Mouse (Mus musculus): ENCODE measurements around the gene Colgalt2. TPM values are rescaled to one million over a fixed set of nuclear protein-coding genes. Genes with fewer than 3 reads are reported as not detected.

The Colgalt2 gene
- polyA plus RNA-seq, 1 experiment from 2014 or later, result 1.3 TPM

- no peaks in the 10 kb centered on the region for H3K4me1 ChIP-seq (ENCODE audit: control insufficient read depth, insufficient read depth, low read length)
- no peak overlapping the region for H3K27ac ChIP-seq (ENCODE audit: low read depth, low read length)
- no peak overlapping the region for H3K4me3 ChIP-seq (ENCODE audit: low read length)
- H3K9ac ChIP-seq (ENCODE audit: low read depth, low read length), result no peak overlapping the region
- 0 out of 2 replicates have a peak, but pooled peaks cover 3% of the 10 kb centered on the region for H3K9me3 ChIP-seq (ENCODE audit: control insufficient read depth, low read length)
- 97% methylated on average over 2 of the region's 2 CpGs for WGBS
- H3K36me3 ChIP-seq (ENCODE audit: control insufficient read depth, insufficient read depth, low read length), result no peaks in the 10 kb centered on the region
- H3K4me2 ChIP-seq (replicated peaks; ENCODE audit: low read depth, low read length), result no peak overlapping the region
- no peaks in the 10 kb centered on the region for H3K27me3 ChIP-seq (ENCODE audit: control insufficient read depth, insufficient read depth, low read length)
- ATAC-seq (ENCODE audit: low FRiP score, low TSS enrichment), result no peak
Observed at GRCm38 (mm10) chr1:152413116-152413515, 13.5 kb downstream of the Colgalt2 start.

GRCm38 (mm10) chr1:152413961-152414360 is 14.3 kb downstream of the Colgalt2 start:
- H3K4me3 ChIP-seq (ENCODE audit: low read length), result no peak overlapping the region
- H3K27ac ChIP-seq (ENCODE audit: low read depth, low read length), result no peak overlapping the region
- 0 out of 2 replicates have a peak, but pooled peaks cover 3% of the 10 kb centered on the region for H3K9me3 ChIP-seq (ENCODE audit: control insufficient read depth, low read length)
- H3K36me3 ChIP-seq (ENCODE audit: control insufficient read depth, insufficient read depth, low read length), result no peaks in the 10 kb centered on the region
- no peak for ATAC-seq (ENCODE audit: low FRiP score, low TSS enrichment)
- H3K27me3 ChIP-seq (ENCODE audit: control insufficient read depth, insufficient read depth, low read length), result no peaks in the 10 kb centered on the region
- H3K9ac ChIP-seq (ENCODE audit: low read depth, low read length), result no peak overlapping the region
- WGBS, result 76% methylated on average over 1 of the region's 1 CpGs
- no peaks in the 10 kb centered on the region for H3K4me1 ChIP-seq (ENCODE audit: control insufficient read depth, insufficient read depth, low read length)
- no peak overlapping the region for H3K4me2 ChIP-seq (replicated peaks; ENCODE audit: low read depth, low read length)

GRCm38 (mm10) chr1:152414451-152414850 is 14.8 kb downstream of the Colgalt2 start:
- 70% methylated on average over 10 of the region's 10 CpGs for WGBS
- H3K9ac ChIP-seq (ENCODE audit: low read depth, low read length), result no peak overlapping the region
- H3K4me3 ChIP-seq (ENCODE audit: low read length), result no peak overlapping the region
- no peak; the same call in 1 of the 2 replicates for ATAC-seq (ENCODE audit: low FRiP score, low TSS enrichment)
- no peak overlapping the region for H3K4me2 ChIP-seq (replicated peaks; ENCODE audit: low read depth, low read length)
- no peaks in the 10 kb centered on the region for H3K36me3 ChIP-seq (ENCODE audit: control insufficient read depth, insufficient read depth, low read length)
- no peaks in the 10 kb centered on the region for H3K27me3 ChIP-seq (ENCODE audit: control insufficient read depth, insufficient read depth, low read length)
- no peak overlapping the region for H3K27ac ChIP-seq (ENCODE audit: low read depth, low read length)
- 0 out of 2 replicates have a peak, but pooled peaks cover 3% of the 10 kb centered on the region for H3K9me3 ChIP-seq (ENCODE audit: control insufficient read depth, low read length)
- H3K4me1 ChIP-seq (ENCODE audit: control insufficient read depth, insufficient read depth, low read length), result no peaks in the 10 kb centered on the region

- ATAC-seq (ENCODE audit: low FRiP score, low TSS enrichment), result peak; percentile 75
Observed at GRCm38 (mm10) chr1:152416306-152416904, 16.8 kb downstream of the Colgalt2 start.

GRCm38 (mm10) chr1:152417602-152418001 is 18.0 kb downstream of the Colgalt2 start:
- Histone ChIP-seq H3K4me1 (ENCODE audit: control insufficient read depth, insufficient read depth, low read length) (no peaks in the 10 kb centered on the region), H3K9ac (ENCODE audit: low read depth, low read length) (no peak overlapping the region), H3K9me3 (ENCODE audit: control insufficient read depth, low read length) (no peaks in the 10 kb centered on the region), H3K4me3 (ENCODE audit: low read length) (no peak overlapping the region), H3K27ac (ENCODE audit: low read depth, low read length) (no peak overlapping the region), H3K27me3 (ENCODE audit: control insufficient read depth, insufficient read depth, low read length) (no peaks in the 10 kb centered on the region), H3K36me3 (ENCODE audit: control insufficient read depth, insufficient read depth, low read length) (no peaks in the 10 kb centered on the region), H3K4me2 (replicated peaks; ENCODE audit: low read depth, low read length) (no peak overlapping the region)
- ATAC-seq (ENCODE audit: low FRiP score, low TSS enrichment), result peak; percentile 75; the same call in 1 of the 2 replicates
- WGBS, result 21% methylated on average over 5 of the region's 5 CpGs

More at GRCm38 (mm10) chr1:152416306-152416904, 16.8 kb downstream of the Colgalt2 start:
- H3K4me3 ChIP-seq (ENCODE audit: low read length), result no peak overlapping the region
- H3K4me1 ChIP-seq (ENCODE audit: control insufficient read depth, insufficient read depth, low read length), result no peaks in the 10 kb centered on the region
- 0 out of 2 replicates have a peak, but pooled peaks cover 3% of the 10 kb centered on the region for H3K9me3 ChIP-seq (ENCODE audit: control insufficient read depth, low read length)
- no peak overlapping the region for H3K9ac ChIP-seq (ENCODE audit: low read depth, low read length)
- H3K27ac ChIP-seq (ENCODE audit: low read depth, low read length), result no peak overlapping the region
- 36% methylated on average over 13 of the region's 13 CpGs for WGBS
- H3K36me3 ChIP-seq (ENCODE audit: control insufficient read depth, insufficient read depth, low read length), result no peaks in the 10 kb centered on the region
- no peaks in the 10 kb centered on the region for H3K27me3 ChIP-seq (ENCODE audit: control insufficient read depth, insufficient read depth, low read length)
- no peak overlapping the region for H3K4me2 ChIP-seq (replicated peaks; ENCODE audit: low read depth, low read length)

- H3K9me3 ChIP-seq (ENCODE audit: control insufficient read depth, low read length), result no peaks in the 10 kb centered on the region
- H3K9ac ChIP-seq (ENCODE audit: low read depth, low read length), result no peak overlapping the region
- no peak overlapping the region for H3K4me3 ChIP-seq (ENCODE audit: low read length)
- H3K27me3 ChIP-seq (ENCODE audit: control insufficient read depth, insufficient read depth, low read length), result no peaks in the 10 kb centered on the region
- H3K36me3 ChIP-seq (ENCODE audit: control insufficient read depth, insufficient read depth, low read length), result no peaks in the 10 kb centered on the region
- whole genome bisulfite sequencing, result 63% methylated on average over 3 of the region's 3 CpGs
- H3K27ac ChIP-seq (ENCODE audit: low read depth, low read length), result no peak overlapping the region
- no peak overlapping the region for H3K4me2 ChIP-seq (replicated peaks; ENCODE audit: low read depth, low read length)
- ATAC-seq (ENCODE audit: low FRiP score, low TSS enrichment), result no peak
- no peaks in the 10 kb centered on the region for H3K4me1 ChIP-seq (ENCODE audit: control insufficient read depth, insufficient read depth, low read length)
Observed at GRCm38 (mm10) chr1:152422295-152422694, 22.7 kb downstream of the Colgalt2 start.

- Histone ChIP-seq H3K4me2 (replicated peaks; ENCODE audit: low read depth, low read length) (no peak overlapping the region), H3K4me1 (ENCODE audit: control insufficient read depth, insufficient read depth, low read length) (no peaks in the 10 kb centered on the region), H3K9me3 (ENCODE audit: control insufficient read depth, low read length) (no peaks in the 10 kb centered on the region), H3K36me3 (ENCODE audit: control insufficient read depth, insufficient read depth, low read length) (no peaks in the 10 kb centered on the region), H3K4me3 (ENCODE audit: low read length) (no peak overlapping the region), H3K27me3 (ENCODE audit: control insufficient read depth, insufficient read depth, low read length) (no peaks in the 10 kb centered on the region), H3K9ac (ENCODE audit: low read depth, low read length) (no peak overlapping the region), H3K27ac (ENCODE audit: low read depth, low read length) (no peak overlapping the region)
- no peak for ATAC-seq (ENCODE audit: low FRiP score, low TSS enrichment)
- WGBS, result 82% methylated on average over 3 of the region's 3 CpGs
Observed at GRCm38 (mm10) chr1:152423052-152423451, 23.4 kb downstream of the Colgalt2 start.

GRCm38 (mm10) chr1:152427912-152428581 is 28.4 kb downstream of the Colgalt2 start:
- Histone ChIP-seq H3K4me1 (ENCODE audit: control insufficient read depth, insufficient read depth, low read length) (no peaks in the 10 kb centered on the region), H3K9me3 (ENCODE audit: control insufficient read depth, low read length) (no peaks in the 10 kb centered on the region), H3K4me2 (replicated peaks; ENCODE audit: low read depth, low read length) (no peak overlapping the region), H3K27me3 (ENCODE audit: control insufficient read depth, insufficient read depth, low read length) (no peaks in the 10 kb centered on the region), H3K4me3 (ENCODE audit: low read length) (no peak overlapping the region), H3K36me3 (ENCODE audit: control insufficient read depth, insufficient read depth, low read length) (no peaks in the 10 kb centered on the region), H3K9ac (ENCODE audit: low read depth, low read length) (no peak overlapping the region), H3K27ac (ENCODE audit: low read depth, low read length) (no peak overlapping the region)
- 77% methylated on average over 12 of the region's 12 CpGs for WGBS
- ATAC-seq (ENCODE audit: low FRiP score, low TSS enrichment), result no peak

GRCm38 (mm10) chr1:152429805-152430204 is 30.2 kb downstream of the Colgalt2 start:
- Histone ChIP-seq H3K9ac (ENCODE audit: low read depth, low read length) (no peak overlapping the region), H3K27me3 (ENCODE audit: control insufficient read depth, insufficient read depth, low read length) (no peaks in the 10 kb centered on the region), H3K27ac (ENCODE audit: low read depth, low read length) (no peak overlapping the region), H3K9me3 (ENCODE audit: control insufficient read depth, low read length) (no peaks in the 10 kb centered on the region), H3K4me2 (replicated peaks; ENCODE audit: low read depth, low read length) (no peak overlapping the region), H3K36me3 (ENCODE audit: control insufficient read depth, insufficient read depth, low read length) (no peaks in the 10 kb centered on the region), H3K4me1 (ENCODE audit: control insufficient read depth, insufficient read depth, low read length) (no peaks in the 10 kb centered on the region), H3K4me3 (ENCODE audit: low read length) (no peak overlapping the region)
- 87% methylated on average over 7 of the region's 7 CpGs for WGBS
- ATAC-seq (ENCODE audit: low FRiP score, low TSS enrichment), result no peak

All from kidney, embryonic 14.5 days (tissue).